Mouse (Mus musculus) embryonic fibroblast, embryonic 13.5 days (primary cell): ENCODE results near the gene Cad.

Experiments
- CTCF ChIP-seq: IDR thresholded peaks from 2 replicates; pipeline ENCODE4 v1.5.1; 2011; ENCODE audit warnings: mild to moderate bottlenecking, control low read depth, low read length, moderate library complexity, borderline replicate concordance; ENCODE audit not compliant: insufficient read depth
- POLR2A ChIP-seq: IDR thresholded peaks from 2 replicates; pipeline ENCODE4 v1.6.1; 2011; ENCODE audit warnings: low read depth, mild to moderate bottlenecking, control low read depth, low read length, moderate library complexity

DNA sequence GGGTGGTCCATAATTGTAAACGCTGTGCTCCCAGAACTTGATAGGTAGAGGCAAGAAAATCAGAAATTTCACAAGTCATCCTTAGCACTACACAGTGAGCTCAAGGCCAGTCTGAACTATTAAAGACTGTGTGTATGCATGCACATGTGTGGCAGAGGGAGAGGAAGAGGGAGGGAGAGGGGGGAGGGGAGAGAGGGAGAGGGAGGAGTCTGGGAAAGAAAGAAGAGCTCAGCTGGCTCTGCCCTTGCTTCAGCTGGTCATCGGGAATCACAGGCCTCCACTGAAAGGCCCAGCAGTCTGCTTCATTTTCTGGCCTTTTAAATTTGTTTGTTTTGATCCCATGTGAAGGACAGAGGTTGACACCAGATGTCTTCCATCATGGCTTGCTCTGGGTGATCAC, 68.9 kb downstream of the Cad start:
- TF ChIP-seq CTCF: no peak
- no peak for TF ChIP-seq POLR2A
